Mouse (Mus musculus): ENCODE measurements around the gene Rap1gap2.

The Rap1gap2 gene

DNA sequence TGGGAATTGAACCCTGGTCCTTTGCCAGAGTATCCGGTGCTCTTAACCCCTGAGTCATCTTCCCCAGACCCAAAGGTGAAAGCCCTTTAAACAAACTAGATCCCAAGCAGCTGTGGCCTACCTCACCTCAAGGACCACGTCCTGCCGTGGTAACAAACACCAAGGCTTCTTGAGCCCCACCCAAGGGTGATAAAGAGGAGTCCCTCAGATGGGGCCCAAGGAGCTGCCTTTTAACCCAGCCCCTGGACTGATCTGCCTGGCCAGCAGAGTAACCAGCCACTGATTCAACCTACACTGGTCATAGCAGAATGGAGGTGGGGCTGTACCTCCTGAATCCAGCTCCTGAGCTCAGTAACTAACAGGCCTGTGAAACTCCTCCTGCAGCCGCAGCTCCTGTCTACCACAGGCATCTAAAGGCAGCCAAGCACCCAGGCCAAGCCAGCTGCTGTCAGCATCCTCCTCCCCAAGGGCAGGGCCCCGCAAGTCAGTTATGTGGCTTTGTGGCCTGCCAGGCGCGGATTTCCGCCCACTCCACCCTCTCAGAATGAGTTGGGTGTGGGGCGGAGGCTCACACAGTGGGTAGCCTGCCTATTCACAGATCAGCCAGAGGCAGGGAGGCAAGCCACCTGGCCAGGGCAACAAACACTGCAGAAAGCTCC, 54.9 kb downstream of the Rap1gap2 start:
- in situ Hi-C loops (cut with MboI; ENCODE audit: low pct_unique_long_range_greater_than_20kb in 1 of 2, low sequenced_read_pairs in 2 of 2, unreplicated experiment in 1 of 2) = no loop called here

DNA sequence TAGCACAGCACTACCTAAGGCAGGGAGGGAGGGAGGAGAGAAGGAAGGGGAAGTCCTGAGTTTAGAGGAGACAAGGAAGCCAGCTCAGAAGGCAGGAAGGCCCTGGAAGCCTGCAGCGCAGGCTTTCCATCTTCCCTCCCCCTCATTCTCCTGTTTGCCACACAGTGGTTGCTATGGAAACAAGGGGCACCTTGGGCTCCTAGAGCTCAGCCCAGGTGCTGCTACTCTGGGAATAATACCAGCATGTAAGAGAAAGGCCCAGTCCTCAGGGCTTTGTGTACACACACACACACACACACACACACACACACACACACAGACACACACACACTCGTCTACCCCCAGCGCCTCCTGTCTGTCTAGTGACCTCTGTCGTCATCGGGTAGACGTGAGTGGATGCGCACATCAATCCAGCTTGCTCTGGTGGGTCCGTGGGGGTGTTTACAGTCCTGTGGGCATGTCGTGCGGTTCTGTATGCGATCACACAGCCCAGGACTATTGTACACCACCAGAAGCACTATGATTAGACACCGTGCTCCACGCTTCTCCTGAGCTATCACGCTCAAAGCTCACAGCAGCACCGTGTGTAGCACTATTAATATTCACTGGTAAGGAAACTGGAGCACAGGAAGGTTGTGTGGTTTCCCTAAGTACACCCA, 55.9 kb downstream of the Rap1gap2 start:
- in situ Hi-C loops (cut with MboI; ENCODE audit: low pct_unique_long_range_greater_than_20kb in 1 of 2, low sequenced_read_pairs in 2 of 2, unreplicated experiment in 1 of 2) = no loop called here

DNA sequence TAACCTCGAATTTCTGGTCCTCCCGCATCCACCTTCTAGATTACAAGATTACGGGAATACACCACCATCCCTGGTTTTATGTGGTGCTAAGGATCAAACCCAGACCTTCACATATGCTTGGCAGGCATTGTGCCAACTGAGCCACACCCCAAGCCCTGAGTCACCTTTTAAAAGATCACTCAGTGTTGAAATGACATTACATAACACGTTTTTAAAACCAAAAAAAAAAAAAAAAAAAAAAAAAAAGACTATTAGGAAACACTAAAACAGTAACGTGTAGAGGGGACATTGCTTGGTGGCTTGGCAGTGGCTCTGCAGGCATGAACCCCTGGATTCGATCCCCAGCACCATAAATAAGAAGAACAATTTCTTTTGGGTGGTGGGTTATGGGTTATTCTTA, 59.1 kb downstream of the Rap1gap2 start:
- in situ Hi-C loops (cut with MboI; ENCODE audit: low pct_unique_long_range_greater_than_20kb in 1 of 2, low sequenced_read_pairs in 2 of 2, unreplicated experiment in 1 of 2) = no loop called here

DNA sequence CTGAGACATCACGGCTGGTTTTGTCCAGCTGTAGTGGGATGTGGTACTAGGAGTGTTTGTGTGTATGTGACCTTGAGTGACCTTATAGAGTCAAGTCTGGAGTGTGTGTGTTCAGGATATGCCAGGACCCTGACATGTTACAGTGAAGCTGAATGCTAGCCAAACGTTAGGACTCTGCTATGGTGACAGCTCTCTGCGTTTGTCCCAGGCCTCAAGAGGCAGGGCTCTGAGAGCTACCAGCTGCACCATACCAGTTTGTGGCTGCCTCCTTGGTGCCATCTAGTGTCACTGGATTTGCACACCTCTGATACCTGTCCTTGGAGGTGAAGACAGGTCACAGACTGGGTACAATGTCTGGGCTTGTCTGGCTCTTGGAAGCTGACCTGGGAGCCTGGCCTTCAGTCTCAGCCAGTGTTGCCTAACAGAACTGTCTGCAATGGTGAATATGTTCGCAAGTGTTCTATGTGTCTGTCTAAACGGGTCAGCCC, 60.1 kb downstream of the Rap1gap2 start:
- in situ Hi-C loops (cut with MboI; ENCODE audit: low pct_unique_long_range_greater_than_20kb in 1 of 2, low sequenced_read_pairs in 2 of 2, unreplicated experiment in 1 of 2) = no loop called here

DNA sequence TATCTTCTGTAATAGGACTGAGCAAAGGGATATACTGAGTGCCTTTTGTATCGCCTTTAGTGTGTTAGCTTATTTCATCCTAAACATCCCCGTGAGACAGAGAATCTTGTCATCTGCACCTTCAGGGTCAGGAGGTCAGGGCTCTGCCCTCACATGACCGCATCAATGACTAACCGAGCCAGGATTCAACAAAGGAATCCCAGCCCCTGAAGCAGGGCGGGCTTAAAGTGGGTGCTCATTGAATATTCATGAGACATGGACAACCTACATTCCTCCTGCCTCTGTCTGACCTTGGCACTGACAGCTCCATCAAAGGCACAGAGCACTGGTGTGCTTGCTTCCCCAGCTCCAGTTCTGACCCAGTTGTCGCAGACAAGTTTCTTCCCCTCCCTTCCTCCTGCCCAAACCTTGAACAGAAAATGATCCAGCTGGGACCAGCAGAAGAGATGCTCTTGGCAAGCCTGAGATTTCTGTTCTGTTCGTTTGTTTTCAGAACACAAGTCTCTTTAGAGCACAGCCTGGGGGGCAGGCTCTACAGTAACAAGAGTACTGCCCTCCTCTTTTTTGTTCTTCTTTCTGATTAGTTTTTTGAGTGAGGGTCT, 61.8 kb downstream of the Rap1gap2 start:
- in situ Hi-C loops (cut with MboI; ENCODE audit: low pct_unique_long_range_greater_than_20kb in 1 of 2, low sequenced_read_pairs in 2 of 2, unreplicated experiment in 1 of 2) = no loop called here

DNA sequence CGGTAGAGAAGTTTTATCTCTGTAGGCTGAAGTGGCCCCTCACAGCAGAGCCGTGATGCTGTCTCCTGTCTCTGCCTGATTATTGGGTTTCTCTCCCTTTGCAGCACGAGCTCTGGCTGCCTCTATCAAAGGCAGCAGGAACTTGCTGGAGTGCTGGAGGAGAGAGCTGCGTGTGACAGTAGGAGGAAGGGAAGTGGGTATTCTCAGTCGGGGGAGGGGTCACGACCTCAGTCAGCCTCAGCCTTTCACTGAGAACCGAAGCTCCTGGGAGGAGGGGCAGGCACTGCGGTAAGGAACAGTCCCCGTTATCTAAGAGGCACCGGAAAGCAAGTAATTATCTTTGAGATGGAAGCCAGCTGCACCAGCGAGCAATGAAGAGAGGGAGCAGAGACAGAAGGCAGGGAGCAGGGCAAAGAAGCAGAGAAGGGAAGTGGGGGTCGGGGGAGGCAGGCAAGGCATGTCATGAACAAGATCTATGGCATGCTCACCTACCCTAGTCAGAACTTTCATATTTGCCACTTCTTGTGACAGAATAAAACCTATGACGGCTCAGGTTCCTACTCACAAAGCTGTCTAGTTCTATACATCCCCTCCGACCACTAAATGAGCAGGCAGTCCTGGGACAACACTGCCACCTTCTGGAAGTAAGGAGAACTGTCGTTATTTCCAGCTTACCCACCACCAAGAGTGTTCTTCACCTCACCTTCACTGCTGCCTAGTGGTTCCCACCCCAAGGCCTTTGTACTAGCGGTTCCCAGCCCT, 63.6 kb downstream of the Rap1gap2 start:
- in situ Hi-C loops (cut with MboI; ENCODE audit: low pct_unique_long_range_greater_than_20kb in 1 of 2, low sequenced_read_pairs in 2 of 2, unreplicated experiment in 1 of 2) = no loop called here

DNA sequence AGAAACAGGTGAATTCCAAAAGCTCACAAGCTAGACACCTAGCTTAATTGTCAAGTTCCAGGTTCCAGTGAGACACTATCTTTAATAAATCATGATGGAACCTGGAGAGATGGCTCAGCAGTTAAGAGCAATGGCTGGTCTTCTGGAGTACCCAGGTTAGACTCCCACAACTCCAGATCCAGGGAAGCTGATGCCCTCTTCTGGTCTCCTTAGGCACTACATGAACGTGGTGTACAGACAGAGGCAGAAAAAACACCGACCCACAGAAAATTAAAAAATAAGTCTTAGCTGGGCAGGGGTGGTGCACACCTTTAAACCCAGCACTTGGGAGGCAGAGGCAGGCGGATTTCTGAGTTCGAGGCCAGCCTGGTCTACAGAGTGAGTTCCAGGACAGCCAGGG, 64.5 kb downstream of the Rap1gap2 start:
- in situ Hi-C loops (cut with MboI; ENCODE audit: low pct_unique_long_range_greater_than_20kb in 1 of 2, low sequenced_read_pairs in 2 of 2, unreplicated experiment in 1 of 2) = no loop called here

DNA sequence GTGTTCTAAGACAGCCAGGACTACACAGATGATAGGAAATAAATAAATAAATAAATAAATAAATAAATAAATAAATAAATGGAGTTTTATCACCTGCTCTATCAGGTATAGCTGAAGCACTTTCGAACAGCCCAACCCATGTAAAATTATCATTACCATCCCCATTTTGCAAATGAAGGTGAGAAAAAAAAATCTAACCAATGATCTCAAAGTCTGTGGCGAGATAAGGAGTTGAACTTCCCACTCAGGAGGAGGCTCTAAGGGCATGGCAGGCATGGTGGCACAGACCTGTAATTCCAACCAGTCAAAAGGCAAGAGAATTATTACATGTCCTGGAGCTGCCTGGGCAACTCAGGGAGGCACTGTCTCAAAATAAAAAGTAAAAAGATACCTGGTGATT, 65.2 kb downstream of the Rap1gap2 start:
- in situ Hi-C loops (cut with MboI; ENCODE audit: low pct_unique_long_range_greater_than_20kb in 1 of 2, low sequenced_read_pairs in 2 of 2, unreplicated experiment in 1 of 2) = no loop called here

DNA sequence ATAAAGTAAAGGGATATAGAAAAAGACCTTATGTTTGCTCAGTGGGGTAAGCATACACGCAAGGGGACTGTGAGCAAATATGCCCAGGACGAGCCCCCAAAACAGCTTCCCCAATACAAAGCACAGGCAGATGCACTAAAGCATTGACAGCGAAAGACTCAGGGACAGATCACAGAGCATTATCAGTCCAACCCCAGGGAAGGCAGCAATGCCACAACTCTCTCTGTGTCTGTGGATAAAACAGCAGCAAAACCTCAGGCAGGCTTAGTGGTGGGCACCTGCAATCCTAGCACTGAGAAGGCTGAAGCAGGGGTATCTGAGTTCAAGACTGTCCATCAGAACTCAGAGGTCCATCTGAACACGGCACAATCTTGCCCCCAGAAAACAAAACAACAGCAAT, 73.4 kb downstream of the Rap1gap2 start:
- in situ Hi-C loops (cut with MboI; ENCODE audit: low pct_unique_long_range_greater_than_20kb in 1 of 2, low sequenced_read_pairs in 2 of 2, unreplicated experiment in 1 of 2) = loop anchor here in 1 of 2 experiments (5.0 kb wide), 1 partner anchor 160 kb away; no protein-coding TSS in a partner anchor

DNA sequence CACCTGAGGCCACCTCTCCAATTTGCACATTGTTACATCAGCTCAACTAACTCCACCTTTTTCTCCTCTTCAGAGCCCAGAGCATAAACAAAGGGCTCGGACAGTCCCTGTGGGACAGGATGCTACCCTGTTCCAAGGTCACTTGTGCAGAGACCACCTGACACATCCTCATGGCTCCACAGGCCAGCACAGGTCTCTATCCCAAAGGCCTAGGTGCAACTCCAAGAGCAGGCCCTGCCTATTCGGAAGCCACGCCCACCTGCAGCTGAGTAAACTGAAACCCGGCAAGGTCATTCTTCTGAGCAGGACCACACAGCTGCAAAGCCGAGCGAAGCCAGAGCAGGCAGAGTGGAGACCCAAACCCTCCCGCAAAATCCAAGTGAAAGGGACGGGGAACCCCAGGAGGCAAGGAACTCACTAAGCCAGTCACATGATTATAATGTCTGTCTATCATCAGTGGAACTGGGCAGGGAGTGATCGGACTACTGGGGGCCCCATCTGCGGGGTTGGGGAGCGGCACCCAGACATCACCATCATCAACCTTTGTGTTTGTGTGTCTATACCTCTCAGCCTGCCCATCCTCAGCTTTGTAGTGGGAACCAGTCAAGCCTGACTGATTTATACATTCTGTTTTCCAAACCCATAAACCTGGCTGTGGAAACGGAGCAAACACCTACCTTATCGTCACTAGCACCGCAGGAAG, 74.4 kb downstream of the Rap1gap2 start:
- in situ Hi-C loops (cut with MboI; ENCODE audit: low pct_unique_long_range_greater_than_20kb in 1 of 2, low sequenced_read_pairs in 2 of 2, unreplicated experiment in 1 of 2) = loop anchor here in 1 of 2 experiments (5.0 kb wide), 1 partner anchor 159 kb away; no protein-coding TSS in a partner anchor

DNA sequence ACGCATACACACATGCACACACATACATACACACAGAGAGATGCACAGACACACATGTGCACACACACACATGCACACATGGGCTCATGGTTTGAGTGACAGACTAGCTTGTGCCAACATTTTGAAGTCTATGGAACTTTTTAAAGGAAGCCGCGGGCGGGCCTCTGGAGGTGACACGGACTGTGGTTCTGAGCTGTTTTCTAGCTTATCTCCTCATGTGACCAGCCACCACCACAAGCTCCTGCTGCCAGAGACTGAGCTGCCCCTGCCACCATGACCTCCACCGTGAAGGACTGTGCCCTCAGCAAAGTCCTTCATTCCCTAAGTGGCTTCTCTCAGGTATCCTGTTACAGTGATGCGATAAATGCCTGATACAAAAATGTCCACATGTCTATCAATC, 76.3 kb downstream of the Rap1gap2 start:
- in situ Hi-C loops (cut with MboI; ENCODE audit: low pct_unique_long_range_greater_than_20kb in 1 of 2, low sequenced_read_pairs in 2 of 2, unreplicated experiment in 1 of 2) = no loop called here

DNA sequence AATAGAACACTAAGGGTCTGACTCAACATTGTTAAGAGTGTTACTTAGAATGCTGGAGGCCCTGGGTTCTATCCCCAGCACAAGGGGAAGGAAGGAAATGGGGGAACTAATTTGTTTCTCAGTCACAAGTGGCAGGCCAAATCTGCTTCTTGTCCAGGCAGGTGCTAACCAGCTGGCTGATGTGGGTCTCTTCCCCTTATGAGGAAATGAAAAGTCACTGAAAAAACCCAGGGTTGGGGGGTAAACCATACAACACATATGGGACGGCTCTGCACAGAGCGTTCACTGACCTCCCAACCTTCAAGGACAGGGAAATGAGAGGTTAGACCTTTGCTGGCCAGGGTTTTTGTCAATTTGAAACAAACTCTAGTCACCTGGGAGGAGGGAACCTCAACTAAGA, 77.7 kb downstream of the Rap1gap2 start:
- in situ Hi-C loops (cut with MboI; ENCODE audit: low pct_unique_long_range_greater_than_20kb in 1 of 2, low sequenced_read_pairs in 2 of 2, unreplicated experiment in 1 of 2) = no loop called here

DNA sequence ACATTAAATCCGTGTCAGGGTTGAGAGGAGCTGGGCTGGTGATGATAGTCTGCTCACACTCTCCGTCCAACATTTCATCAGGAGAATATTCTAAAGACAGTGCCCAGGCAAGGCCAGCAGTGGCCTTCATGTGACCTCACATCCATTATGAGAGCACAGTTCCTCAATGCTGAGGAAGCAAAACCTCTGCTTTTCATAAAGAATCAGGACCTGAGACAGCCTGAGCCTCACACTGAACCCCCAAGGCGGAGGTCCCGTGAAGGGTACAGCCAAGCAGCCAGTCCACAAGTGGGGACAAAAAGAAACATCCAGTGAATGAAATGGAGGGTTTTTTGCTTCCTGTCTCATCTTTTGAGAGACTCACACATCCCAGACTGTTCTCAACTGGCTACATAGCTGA, 78.3 kb downstream of the Rap1gap2 start:
- in situ Hi-C loops (cut with MboI; ENCODE audit: low pct_unique_long_range_greater_than_20kb in 1 of 2, low sequenced_read_pairs in 2 of 2, unreplicated experiment in 1 of 2) = no loop called here

DNA sequence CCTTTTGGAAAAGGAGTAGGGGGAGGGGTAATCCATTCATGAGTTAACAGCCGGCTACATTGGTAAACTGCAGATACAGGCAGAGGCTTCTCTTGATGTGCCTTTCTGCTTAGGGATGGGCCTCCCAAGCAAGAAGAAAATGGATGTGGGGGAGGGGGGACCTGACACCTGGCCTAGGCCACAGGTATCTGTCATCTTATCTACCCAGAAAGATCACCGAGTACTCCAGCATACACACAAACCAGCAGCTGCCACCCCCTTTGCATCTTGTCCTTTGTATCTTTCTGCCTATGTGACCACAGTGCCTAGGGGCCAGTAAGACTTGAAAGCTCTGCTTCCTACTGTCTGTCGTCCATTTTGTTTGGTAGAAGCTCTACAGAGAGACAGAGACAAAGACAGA, 79.0 kb downstream of the Rap1gap2 start:
- in situ Hi-C loops (cut with MboI; ENCODE audit: low pct_unique_long_range_greater_than_20kb in 1 of 2, low sequenced_read_pairs in 2 of 2, unreplicated experiment in 1 of 2) = no loop called here

DNA sequence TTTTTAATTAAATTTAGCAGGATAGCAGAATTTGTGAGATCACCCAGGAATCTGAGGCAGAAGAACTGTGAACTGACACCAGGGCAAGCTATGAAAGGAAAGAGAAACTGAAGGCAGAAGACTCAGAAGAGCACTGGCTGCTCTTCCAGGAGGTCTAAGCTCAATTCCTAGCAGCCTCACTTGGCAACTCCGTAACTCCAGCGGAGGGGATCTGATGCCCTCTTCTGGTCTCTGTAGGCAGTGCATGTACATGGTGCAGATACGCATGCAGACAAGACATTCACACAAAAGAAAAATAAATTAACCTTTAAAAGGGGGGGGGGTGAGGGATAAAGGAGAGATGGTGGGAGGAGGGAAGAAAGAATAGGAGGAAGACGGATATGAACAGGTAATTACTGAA, 80.9 kb downstream of the Rap1gap2 start:
- in situ Hi-C loops (cut with MboI; ENCODE audit: low pct_unique_long_range_greater_than_20kb in 1 of 2, low sequenced_read_pairs in 2 of 2, unreplicated experiment in 1 of 2) = loop anchor here in 1 of 2 experiments (5.0 kb wide), 1 partner anchor 153 kb away; no protein-coding TSS in a partner anchor

DNA sequence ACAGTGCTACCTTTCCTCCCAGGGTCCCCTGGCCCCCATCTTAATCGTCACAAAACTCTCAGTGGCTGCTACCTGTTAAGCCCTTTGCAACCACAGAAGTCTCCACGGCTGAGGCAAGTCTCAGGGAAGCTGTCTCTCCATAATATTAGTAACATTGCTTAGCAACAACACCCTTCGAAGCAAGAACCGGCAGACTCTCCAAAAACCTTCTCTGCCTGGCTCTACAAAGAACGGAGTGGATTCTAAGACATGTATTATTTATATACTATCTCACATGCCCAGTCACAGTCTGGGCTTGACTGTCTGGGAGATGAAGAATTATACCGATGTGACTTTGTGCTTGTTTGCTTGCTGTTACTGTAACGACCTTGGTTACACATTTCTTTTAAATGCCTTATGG, 83.2 kb downstream of the Rap1gap2 start:
- in situ Hi-C loops (cut with MboI; ENCODE audit: low pct_unique_long_range_greater_than_20kb in 1 of 2, low sequenced_read_pairs in 2 of 2, unreplicated experiment in 1 of 2) = loop anchor here in 1 of 2 experiments (5.0 kb wide), 1 partner anchor 150 kb away; no protein-coding TSS in a partner anchor

DNA sequence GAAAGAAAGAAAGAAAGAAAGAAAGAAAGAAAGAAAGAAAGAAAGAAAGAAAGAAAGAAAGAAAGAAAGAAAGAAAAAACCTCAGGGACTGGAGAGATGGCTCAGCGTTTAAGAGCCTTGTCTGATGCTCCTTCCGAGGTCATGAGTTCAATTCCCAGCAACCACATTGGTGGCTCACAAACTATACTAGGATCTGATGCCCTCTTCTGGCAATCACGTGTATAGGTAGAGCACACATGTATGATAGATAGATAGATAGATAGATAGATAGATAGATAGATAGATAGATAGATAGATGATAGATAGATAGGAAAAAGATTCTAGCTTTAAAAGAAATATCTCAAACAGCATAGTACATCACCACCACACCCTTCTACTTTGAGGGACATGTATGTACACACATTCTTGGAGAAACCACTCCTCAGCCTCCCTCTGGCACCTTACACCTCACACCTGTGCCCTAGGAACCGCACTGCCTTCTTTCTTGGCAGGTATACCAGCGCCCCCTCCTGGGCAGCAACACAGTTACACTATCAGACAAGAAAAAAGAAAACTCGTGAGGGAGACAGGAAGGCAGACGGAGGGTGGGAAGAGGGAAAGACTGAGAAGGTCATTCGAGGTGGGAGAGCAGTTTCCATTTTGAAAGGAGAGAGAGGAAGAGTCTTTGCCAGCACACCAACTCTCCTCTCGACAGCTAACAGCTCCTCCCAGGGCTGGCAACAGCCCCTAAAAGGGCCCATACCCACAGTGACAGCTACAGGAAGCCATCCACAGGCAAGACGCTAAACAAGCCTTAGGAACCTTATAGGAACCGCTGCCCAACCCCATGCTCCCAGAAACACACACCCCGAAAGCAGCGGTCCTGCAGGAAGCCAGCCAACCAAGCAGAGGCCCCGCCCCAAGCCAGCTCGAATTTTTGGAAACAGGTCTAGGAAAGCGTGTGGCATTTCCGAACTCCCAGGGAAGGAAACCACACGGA, 84.2 kb downstream of the Rap1gap2 start:
- in situ Hi-C loops (cut with MboI; ENCODE audit: low pct_unique_long_range_greater_than_20kb in 1 of 2, low sequenced_read_pairs in 2 of 2, unreplicated experiment in 1 of 2) = loop anchor here in 1 of 2 experiments (5.0 kb wide), 1 partner anchor 149 kb away; no protein-coding TSS in a partner anchor
